Mouse (Mus musculus) MEL-GATA-1-ER (cell line): ENCODE data around the gene Fgfr2.

Experiments used
- DNase-seq: peaks from one replicate; pipeline ENCODE4 v3.0.0-alpha.2; 2012; ENCODE audit warnings: low read depth; ENCODE audit errors: extremely low read depth

The Fgfr2 gene

GRCm38 (mm10) chr7:132458493-132458892 is 664.7 kb downstream of the Fgfr2 start:
- DNase-seq, result no peak

- DNase-seq, result no peak
Observed at GRCm38 (mm10) chr7:132455071-132455720, 668.0 kb downstream of the Fgfr2 start.

- peak; percentile 56 for DNase-seq
Observed at GRCm38 (mm10) chr7:132449891-132450735, 673.0 kb downstream of the Fgfr2 start.

- no peak for DNase-seq
Observed at GRCm38 (mm10) chr7:132448511-132449154, 674.5 kb downstream of the Fgfr2 start.

- no peak for DNase-seq
Observed at GRCm38 (mm10) chr7:132447558-132447957, 675.6 kb downstream of the Fgfr2 start.

- DNase-seq, result no peak
Observed at GRCm38 (mm10) chr7:132446841-132447240, 676.3 kb downstream of the Fgfr2 start.

- DNase-seq, result no peak
Observed at GRCm38 (mm10) chr7:132444221-132444620, 678.9 kb downstream of the Fgfr2 start.

GRCm38 (mm10) chr7:132443769-132444168 is 679.4 kb downstream of the Fgfr2 start:
- no peak for DNase-seq

GRCm38 (mm10) chr7:132443134-132443533 is 680.0 kb downstream of the Fgfr2 start:
- DNase-seq, result no peak

- peak; percentile 56 for DNase-seq
Observed at GRCm38 (mm10) chr7:132442133-132442763, 680.9 kb downstream of the Fgfr2 start.

GRCm38 (mm10) chr7:132439916-132440315 is 683.2 kb downstream of the Fgfr2 start:
- DNase-seq, result no peak

GRCm38 (mm10) chr7:132438060-132438459 is 685.1 kb downstream of the Fgfr2 start:
- no peak for DNase-seq

- DNase-seq, result no peak
Observed at GRCm38 (mm10) chr7:132437431-132437830, 685.7 kb downstream of the Fgfr2 start.

- DNase-seq, result no peak
Observed at GRCm38 (mm10) chr7:132435486-132436055, 687.6 kb downstream of the Fgfr2 start.

GRCm38 (mm10) chr7:132429324-132429723 is 693.8 kb downstream of the Fgfr2 start:
- no peak for DNase-seq

GRCm38 (mm10) chr7:132428308-132428707 is 694.8 kb downstream of the Fgfr2 start:
- DNase-seq, result no peak

GRCm38 (mm10) chr7:132426069-132426468 is 697.1 kb downstream of the Fgfr2 start:
- no peak for DNase-seq

- no peak for DNase-seq
Observed at GRCm38 (mm10) chr7:132425364-132425999, 697.7 kb downstream of the Fgfr2 start.

GRCm38 (mm10) chr7:132423570-132423969 is 699.6 kb downstream of the Fgfr2 start:
- DNase-seq, result no peak

- no peak for DNase-seq
Observed at GRCm38 (mm10) chr7:132419378-132420255, 703.5 kb downstream of the Fgfr2 start.
